Mouse (Mus musculus) CH12.LX (cell line): Measurements from ENCODE around the gene Btf3l4. TPM values are rescaled to one million over a fixed set of nuclear protein-coding genes. Genes with fewer than 3 reads are reported as not detected.
A peak's percentile ranks its signal among the peaks of the same experiment; 100 is the strongest.

ENCODE experiments used
- DNase-seq: peaks from one replicate; pipeline ENCODE4 v3.0.0-alpha.2; 2013; ENCODE audit errors: extremely low read depth
- H3K27ac ChIP-seq: 2 replicates; pipeline ENCODE4 v1.5.1; 2012; ENCODE audit warnings: low read depth, mild to moderate bottlenecking, control low read depth, moderate library complexity; ENCODE audit not compliant: insufficient read depth
- H3K27me3 ChIP-seq: replicated peaks from 2 replicates; pipeline ENCODE3; 2012; ENCODE audit warnings: inconsistent platforms
- H3K36me3 ChIP-seq, 2 experiments: replicated peaks in 1 of 2; 2 replicates each; pipeline versions ENCODE3 to v1.6.1; 2012; ENCODE audit warnings: inconsistent platforms in 1 of 2, low read length in 1 of 2, mild to moderate bottlenecking in 1 of 2, mixed read lengths in 1 of 2, moderate library complexity in 1 of 2; ENCODE audit not compliant: control insufficient read depth in 1 of 2, insufficient read depth in 1 of 2
- H3K4me1 ChIP-seq, 2 experiments: 2 replicates each; pipeline ENCODE4 v1.6.1; 2012; ENCODE audit warnings: inconsistent platforms in 1 of 2, moderate library complexity in 1 of 2; ENCODE audit not compliant: insufficient read depth in 2 of 2, control insufficient read depth in 1 of 2
- H3K4me2 ChIP-seq: 2 replicates; pipeline ENCODE4 v1.6.1; 2012; ENCODE audit warnings: low read depth, mild to moderate bottlenecking, control low read depth; ENCODE audit not compliant: poor library complexity, insufficient read depth, severe bottlenecking
- H3K4me3 ChIP-seq, 3 experiments: fragments of 150-350 bp in 1 of 3; sonication (generic) in 1 of 3; replicated peaks in 1 of 3; 2 replicates each; pipeline versions ENCODE3 to v1.5.1; 2011 to 2012; ENCODE audit warnings: low read depth in 2 of 3, low read length in 2 of 3, mild to moderate bottlenecking in 2 of 3, moderate library complexity in 2 of 3, control low read depth in 1 of 3, improper control_type of control experiment in 1 of 3, inconsistent platforms in 1 of 3, mixed read lengths in 1 of 3; ENCODE audit not compliant: poor library complexity in 1 of 3
- H3K79me2 ChIP-seq: replicated peaks from 2 replicates; pipeline ENCODE4 v1.6.1; 2012; ENCODE audit warnings: mild to moderate bottlenecking, moderate library complexity; ENCODE audit not compliant: control insufficient read depth, poor library complexity, insufficient read depth, severe bottlenecking; ENCODE audit errors: extremely low read depth
- H3K9ac ChIP-seq: 2 replicates; pipeline ENCODE4 v1.6.1; 2012; ENCODE audit warnings: low read depth, mild to moderate bottlenecking, control low read depth, moderate library complexity; ENCODE audit not compliant: insufficient read depth
- H3K9me3 ChIP-seq: replicated peaks from 2 replicates; pipeline ENCODE3; 2012; ENCODE audit warnings: low read length, inconsistent platforms, mixed read lengths
- BHLHE40 ChIP-seq: IDR thresholded peaks from 2 replicates; pipeline ENCODE4 v1.6.1; 2011; ENCODE audit warnings: mild to moderate bottlenecking, low read depth, low read length, improper control_type of control experiment
- EP300 ChIP-seq: IDR thresholded peaks from 2 replicates; pipeline ENCODE4 v1.6.1; 2011; ENCODE audit warnings: low read length, improper control_type of control experiment
- GABPA ChIP-seq: IDR thresholded peaks from 2 replicates; pipeline ENCODE4 v1.6.1; 2012; ENCODE audit warnings: low read depth, low read length, improper control_type of control experiment, inconsistent platforms; ENCODE audit not compliant: insufficient replicate concordance
- IRF4 ChIP-seq: IDR thresholded peaks from 2 replicates; pipeline ENCODE4 v1.6.1; 2014; ENCODE audit warnings: low read depth, mild to moderate bottlenecking, inconsistent platforms, low read length, improper control_type of control experiment
- JUN ChIP-seq: IDR thresholded peaks from 2 replicates; pipeline ENCODE4 v1.6.1; 2011; ENCODE audit warnings: low read depth, mild to moderate bottlenecking, low read length, improper control_type of control experiment, moderate library complexity; ENCODE audit not compliant: insufficient read depth
- JUND ChIP-seq: conservative IDR thresholded peaks from 2 replicates; pipeline ENCODE4 v1.6.1; 2011; ENCODE audit warnings: low read depth, low read length, improper control_type of control experiment
- MAX ChIP-seq: IDR thresholded peaks from 2 replicates; pipeline ENCODE4 v1.6.1; 2011; ENCODE audit warnings: low read length, improper control_type of control experiment
- NELFE ChIP-seq: IDR thresholded peaks from 2 replicates; pipeline ENCODE4 v1.6.1; 2011; ENCODE audit warnings: low read depth, low read length, improper control_type of control experiment
- TBP ChIP-seq: conservative IDR thresholded peaks from 2 replicates; pipeline ENCODE4 v1.6.1; 2011; ENCODE audit warnings: low read depth, low read length, improper control_type of control experiment
- TCF12 ChIP-seq: IDR thresholded peaks from 2 replicates; pipeline ENCODE4 v1.6.1; 2014; ENCODE audit warnings: low read depth, mild to moderate bottlenecking, inconsistent platforms, low read length, improper control_type of control experiment
- ZMIZ1 ChIP-seq: IDR thresholded peaks from 2 replicates; pipeline ENCODE4 v1.6.1; 2012; ENCODE audit warnings: low read depth, mild to moderate bottlenecking, inconsistent platforms, low read length, improper control_type of control experiment
- dilution Hi-C: fragments of 300-500 bp; cut with MboI; formaldehyde crosslinking; loops from 2 replicates; pipeline ENCODE4 v1.14.3; 2020; ENCODE audit warnings: low sequenced_read_pairs; ENCODE audit not compliant: extremely low pct_unique_long_range_greater_than_20kb, extremely low pct_ligation_motif_present
- in situ Hi-C: fragments of 300-500 bp; cut with MboI; formaldehyde crosslinking; loops from 3 replicates; pipeline ENCODE4 v1.14.3; 2019; ENCODE audit warnings: low sequenced_read_pairs, low pct_ligation_motif_present, low pct_unique_long_range_greater_than_20kb, mixed read lengths
- polyA plus RNA-seq: library from polyadenylated mRNA; unstranded; fragments of >175 nt; gene quantifications from 2 replicates; pipeline ENCODE4 v1.2.1, GENCODE M21; 2012; ENCODE audit warnings: low read depth; ENCODE audit not compliant: insufficient read length
- total RNA-seq, 2 experiments: library from RNA; depleted of rRNA; stranded (reverse); fragments of 300-350 nt in 1 of 2; fragments of >200 nt in 1 of 2; gene quantifications; 2 replicates each; pipeline ENCODE4 v1.2.3; 2012 to 2014

Btf3l4 gene
- total and polyA plus RNA-seq, 3 experiments: 33.3 to 67.6 (median 52.7) TPM

DNA sequence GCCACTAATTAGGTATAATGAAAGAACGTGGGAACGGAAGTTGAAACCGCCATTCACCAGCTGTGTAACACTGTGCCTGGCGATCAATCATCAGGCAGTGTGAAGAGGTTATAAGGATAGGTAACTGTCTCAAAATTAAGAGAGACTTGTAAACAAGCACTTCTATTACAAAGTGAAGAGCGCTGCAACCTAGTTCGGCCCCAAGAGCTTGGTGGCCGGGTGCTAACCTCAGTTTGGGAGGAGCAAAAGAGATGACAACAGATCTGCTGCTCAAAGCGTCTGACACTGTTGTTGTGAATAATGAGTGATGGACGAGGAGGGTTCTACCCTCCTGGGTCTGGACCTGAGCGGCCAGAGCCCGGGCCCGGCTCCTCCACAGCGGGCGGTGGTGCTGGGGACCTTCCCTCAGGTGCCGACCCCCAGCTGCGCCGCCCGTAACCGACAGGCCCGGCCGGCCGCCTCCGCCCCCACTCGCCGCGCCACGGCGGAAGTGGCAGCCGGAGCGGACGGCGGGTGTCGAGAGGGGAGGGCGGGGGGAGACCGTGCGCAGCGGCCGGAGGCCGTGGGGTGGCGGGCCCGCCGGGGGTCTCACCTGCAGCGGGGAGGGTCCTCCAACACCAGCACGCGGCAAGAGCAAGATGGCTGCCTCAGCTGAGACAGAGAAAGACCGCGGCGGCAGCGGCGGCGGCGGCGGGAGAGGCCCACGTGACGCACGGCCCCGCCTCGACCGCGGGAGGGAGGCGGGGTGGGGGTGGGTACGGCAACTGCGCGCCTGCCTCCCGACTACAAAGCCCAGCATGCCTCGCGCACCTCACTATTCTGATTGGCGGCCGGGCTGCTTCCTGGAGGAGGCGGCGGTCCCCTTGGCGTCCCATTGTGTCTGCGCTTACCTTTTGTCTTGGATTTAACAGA, at the start of gene Btf3l4 (continued):
- TF ChIP-seq MAX: no peak; the same call in 1 of the 2 replicates

DNA sequence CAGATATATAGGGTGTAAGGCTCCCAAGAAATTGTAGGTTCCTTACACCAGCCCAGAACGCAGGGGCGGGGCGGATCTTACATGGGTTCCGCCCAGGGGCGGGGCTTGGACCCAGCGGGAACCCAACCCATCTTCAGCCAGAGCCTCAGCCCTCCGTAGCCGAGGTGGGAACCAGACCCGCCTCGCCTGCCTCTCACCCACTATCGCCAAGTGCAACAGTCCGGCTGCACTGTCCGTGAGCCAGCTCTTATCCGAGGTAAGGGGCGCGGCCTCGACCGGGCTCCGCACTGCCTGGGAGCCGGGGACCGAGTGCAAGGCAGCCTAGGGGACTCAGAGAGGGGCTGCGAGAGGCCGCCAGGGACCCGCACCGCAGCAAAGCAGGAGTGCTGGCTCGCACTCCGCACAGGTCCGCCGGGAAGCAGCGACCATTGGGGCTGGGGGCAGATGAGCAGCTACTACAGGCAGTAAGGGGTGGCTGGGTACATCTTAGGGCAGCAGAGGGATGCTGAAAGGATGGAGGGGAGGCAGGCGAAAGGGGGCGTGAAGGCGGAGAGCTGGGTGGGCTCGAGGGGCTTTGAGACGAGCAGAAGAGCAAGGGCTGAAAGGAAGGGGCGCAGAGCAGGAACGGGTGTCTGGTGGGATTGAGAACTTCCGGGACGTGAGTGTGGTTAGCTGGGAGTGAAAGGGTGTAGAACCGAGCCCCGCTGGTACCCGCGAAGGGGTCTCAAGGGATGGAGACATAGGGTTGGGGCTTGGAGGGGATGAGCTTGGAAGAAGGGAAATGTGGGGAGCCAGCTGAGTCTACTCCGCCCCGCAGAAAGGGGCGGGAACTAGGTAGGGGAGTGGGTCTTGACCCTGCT, 45.8 kb upstream of the Btf3l4 start, which contains the start of gene Rab3b:
Rab3b (plus strand) TSS at position 101 of the 860 bp plus-strand sequence.
- no peaks in the 10 kb centered on the region for H3K9me3 ChIP-seq
- H3K4me2 ChIP-seq: peak within 1 kb of the TSS; percentile 73
- H3K4me1 ChIP-seq: peaks cover 7 to 10% of the 10 kb centered on the region in 2 experiments
- H3K27me3 ChIP-seq: no peaks in the 10 kb centered on the region
- TF ChIP-seq ZMIZ1 (no peak), MAX (no peak), BHLHE40 (no peak)
- DNase-seq: peak; percentile 29
- no peaks in the 10 kb centered on the region for H3K36me3 ChIP-seq
- peak within 1 kb of the TSS; percentile 31; the same call in 1 of the 2 replicates for H3K9ac ChIP-seq
- H3K27ac ChIP-seq: no peak within 1 kb of the TSS
- H3K79me2 ChIP-seq: no peaks in the 10 kb centered on the region
- dilution Hi-C loops: no loop called here
- in situ Hi-C loops: no loop called here
- peak within 1 kb of the TSS in 2 of 3 experiments; percentile 38 to 74 for H3K4me3 ChIP-seq

DNA sequence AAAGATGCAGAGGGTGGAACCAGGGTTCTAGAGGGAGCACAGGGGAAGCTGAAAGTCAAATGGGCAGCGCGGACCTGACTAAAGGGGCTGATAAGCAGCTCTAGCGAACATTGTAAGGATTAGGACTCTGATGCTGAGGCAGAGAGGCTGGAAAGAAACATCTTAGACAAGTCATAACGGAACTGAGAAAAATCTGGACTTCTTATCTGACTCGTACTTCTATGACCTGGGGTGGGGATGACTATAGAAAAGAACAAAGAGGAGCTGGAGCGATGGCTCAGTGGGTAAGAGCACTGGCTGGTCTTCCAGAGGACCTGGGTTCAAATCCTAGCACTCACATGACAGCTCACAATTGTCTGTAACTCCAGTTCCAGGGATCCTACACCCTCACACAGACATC, 44.5 kb upstream of the Btf3l4 start:
- H3K9ac ChIP-seq: no peak overlapping the region
- dilution Hi-C loops: no loop called here
- no peak overlapping the region for H3K4me2 ChIP-seq
- in situ Hi-C loops: no loop called here
- no peaks in the 10 kb centered on the region for H3K9me3 ChIP-seq
- no peak overlapping the region for H3K4me3 ChIP-seq
- no peak overlapping the region for H3K27ac ChIP-seq
- no peaks in the 10 kb centered on the region for H3K27me3 ChIP-seq
- no peak for DNase-seq
- no peaks in the 10 kb centered on the region for H3K79me2 ChIP-seq
- peak; percentile 80; the same call in 1 of the 2 replicates for TF ChIP-seq TBP
- no peak for TF ChIP-seq NELFE
- TF ChIP-seq TCF12: no peak
- peak; percentile 81 for TF ChIP-seq JUND
- peak; percentile 68; the same call in 1 of the 2 replicates for TF ChIP-seq EP300
- peak; percentile 67 for TF ChIP-seq IRF4
- TF ChIP-seq JUN: peak; percentile 53; the same call in 1 of the 2 replicates
- TF ChIP-seq GABPA: no peak
- no peaks in the 10 kb centered on the region for H3K36me3 ChIP-seq
- peaks cover 7 to 10% of the 10 kb centered on the region in 2 experiments for H3K4me1 ChIP-seq
